Mouse (Mus musculus) limb, embryonic 14.5 days (tissue): ENCODE data around the gene Twf1. TPM values are rescaled to one million over a fixed set of nuclear protein-coding genes. Genes with fewer than 3 reads are reported as not detected.

Source experiments
- ATAC-seq: fragments of 200-750 bp; cut with Nextera tagmentation; 2 replicates; pipeline ENCODE4 v1.8.0; 2017; ENCODE audit warnings: low read depth, moderate number of reproducible peaks, moderate TSS enrichment; ENCODE audit not compliant: low FRiP score
- DNase-seq: peaks from one replicate; pipeline ENCODE4 v3.0.0-alpha.2; 2015; ENCODE audit warnings: low spot score
- H3K27ac ChIP-seq: fragments of 300-500 bp; sonication (generic); replicated peaks from 2 replicates; pipeline ENCODE4 v1.5.1; 2014; ENCODE audit warnings: low read depth, mild to moderate bottlenecking, low read length, moderate library complexity, mixed read lengths
- H3K27me3 ChIP-seq: fragments of 300-500 bp; sonication (generic); 2 replicates; pipeline ENCODE4 v1.6.1; 2014; ENCODE audit warnings: low read length, mixed read lengths; ENCODE audit not compliant: control insufficient read depth, insufficient read depth
- H3K36me3 ChIP-seq: fragments of 300-500 bp; sonication (generic); 2 replicates; pipeline ENCODE4 v1.6.1; 2014; ENCODE audit warnings: mild to moderate bottlenecking, low read length, moderate library complexity, mixed read lengths; ENCODE audit not compliant: control insufficient read depth, insufficient read depth
- H3K4me1 ChIP-seq: fragments of 300-500 bp; sonication (generic); 2 replicates; pipeline ENCODE4 v1.6.1; 2014; ENCODE audit warnings: antibody characterized with exemption, low read length, mixed read lengths; ENCODE audit not compliant: control insufficient read depth, insufficient read depth
- H3K4me2 ChIP-seq: fragments of 300-500 bp; sonication (generic); replicated peaks from 2 replicates; pipeline ENCODE4 v1.6.1; 2014; ENCODE audit warnings: low read depth, mild to moderate bottlenecking, low read length, moderate library complexity; ENCODE audit not compliant: severe bottlenecking
- H3K4me3 ChIP-seq: fragments of 300-500 bp; sonication (generic); replicated peaks from 2 replicates; pipeline ENCODE4 v1.5.1; 2014; ENCODE audit warnings: low read length
- H3K9ac ChIP-seq: fragments of 300-500 bp; sonication (generic); 2 replicates; pipeline ENCODE4 v1.6.1; 2014; ENCODE audit warnings: mild to moderate bottlenecking, low read depth, low read length, moderate library complexity; ENCODE audit not compliant: severe bottlenecking
- H3K9me3 ChIP-seq: fragments of 300-500 bp; sonication (generic); 2 replicates; pipeline ENCODE4 v1.6.1; 2016; ENCODE audit warnings: low read length; ENCODE audit not compliant: control insufficient read depth
- POLR2A ChIP-seq: fragments of 200-500 bp; IDR thresholded peaks from 2 replicates; pipeline ENCODE4 v1.8.0; 2012; ENCODE audit warnings: inconsistent platforms, mild to moderate bottlenecking, moderate library complexity, borderline replicate concordance; ENCODE audit not compliant: insufficient read depth, insufficient read length; ENCODE audit errors: extremely low read depth
- WGBS: fragments of 180-500 bp; shearing (Covaris S2); extraction: QIAGEN DNeasy Blood & Tissue Kit; methylation state at CpG from one replicate; pipeline ENCODE4 v1.1.7; 2014; 5-methylcytosine and 5-hydroxymethylcytosine counted together
- polyA plus RNA-seq, 2 experiments: library from polyadenylated mRNA; depleted of rRNA in 1 of 2; stranded (reverse) in 1 of 2; unstranded in 1 of 2; fragments of >200 nt; fragmentation: Nextera tagmentation in 1 of 2; extraction: Ambion mirVana in 1 of 2; gene quantifications; 2 replicates each; pipeline versions ENCODE4 v1.2.1 to v1.2.3; 2012 to 2014

Gene Twf1
- polyA plus RNA-seq, 2 experiments: 40.2 to 78.1 TPM

GRCm38 (mm10) chr15:94587826-94588715 is 1.6 kb downstream of the Twf1 start:
- Histone ChIP-seq H3K27me3 (no peaks in the 10 kb centered on the region), H3K4me1 (peaks cover 9% of the 10 kb centered on the region; the same call in 1 of the 2 replicates), H3K36me3 (peaks cover 29% of the 10 kb centered on the region), H3K27ac (no peak overlapping the region), H3K9me3 (no peaks in the 10 kb centered on the region), H3K4me3 (peak overlapping the region; percentile 92), H3K4me2 (peak overlapping the region; percentile 77), H3K9ac (0 out of 2 replicates have a peak overlapping the region, but pooled peaks have one; percentile 88)
- DNase-seq (no peak), ATAC-seq (no peak)
- TF ChIP-seq POLR2A: no peak
- WGBS: 58% methylated on average over 9 of the region's 9 CpGs

GRCm38 (mm10) chr15:94584738-94585137 is 5.0 kb downstream of the Twf1 start:
- ATAC-seq: no peak
- Histone ChIP-seq H3K27ac (no peak overlapping the region), H3K36me3 (peaks cover 60% of the 10 kb centered on the region), H3K9me3 (no peaks in the 10 kb centered on the region), H3K27me3 (no peaks in the 10 kb centered on the region), H3K4me3 (no peak overlapping the region), H3K4me1 (peaks cover 9% of the 10 kb centered on the region; the same call in 1 of the 2 replicates), H3K4me2 (no peak overlapping the region), H3K9ac (no peak overlapping the region)
- WGBS: 89% methylated on average over 4 of the region's 4 CpGs
- no peak for DNase-seq
- no peak for TF ChIP-seq POLR2A

DNA sequence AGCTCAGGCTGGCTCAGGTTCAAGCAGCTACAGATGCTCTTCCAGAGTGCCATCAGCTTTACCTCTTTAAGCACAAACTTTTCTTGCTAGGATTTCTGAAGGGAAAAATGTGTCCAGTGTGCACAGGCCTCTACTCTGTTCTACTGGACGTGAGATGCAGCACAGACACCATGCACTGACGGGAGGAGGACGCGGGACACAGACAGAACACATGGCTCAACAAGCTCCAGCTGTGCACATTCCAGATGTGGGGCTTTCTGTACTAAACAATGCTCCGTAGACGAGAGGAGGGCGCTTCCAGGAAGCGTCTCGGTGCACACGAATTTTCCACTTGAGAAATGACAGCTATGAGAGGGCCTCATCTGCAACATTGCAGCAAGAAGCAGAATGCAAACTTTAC is 6.5 kb downstream of the Twf1 start:
- no peak overlapping the region for H3K27ac ChIP-seq
- H3K4me1 ChIP-seq: peaks cover 5% of the 10 kb centered on the region; the same call in 1 of the 2 replicates
- H3K9me3 ChIP-seq: no peaks in the 10 kb centered on the region
- no peak overlapping the region for H3K4me3 ChIP-seq
- ATAC-seq (no peak), DNase-seq (no peak)
- no peak overlapping the region for H3K4me2 ChIP-seq
- no peak for TF ChIP-seq POLR2A
- H3K36me3 ChIP-seq: peaks cover 69% of the 10 kb centered on the region
- no peak overlapping the region for H3K9ac ChIP-seq
- WGBS: 78% methylated on average over 10 of the region's 10 CpGs
- H3K27me3 ChIP-seq: no peaks in the 10 kb centered on the region

- H3K36me3 ChIP-seq: peaks cover 71% of the 10 kb centered on the region
- ATAC-seq (no peak), DNase-seq (no peak)
- no peaks in the 10 kb centered on the region for H3K9me3 ChIP-seq
- no peak overlapping the region for H3K9ac ChIP-seq
- no peak overlapping the region for H3K27ac ChIP-seq
- no peaks in the 10 kb centered on the region for H3K27me3 ChIP-seq
- H3K4me1 ChIP-seq: no peaks in the 10 kb centered on the region
- TF ChIP-seq POLR2A: no peak
- WGBS: 47% methylated on average over 7 of the region's 7 CpGs
- no peak overlapping the region for H3K4me2 ChIP-seq
- H3K4me3 ChIP-seq: no peak overlapping the region
These were observed 7.6 kb downstream of the Twf1 start for GRCm38 (mm10) chr15:94582000-94582593.

GRCm38 (mm10) chr15:94574566-94575268 is 15.0 kb downstream of the Twf1 start:
- ATAC-seq: no peak
- no peak for DNase-seq
- TF ChIP-seq POLR2A: no peak
- Histone ChIP-seq H3K36me3 (peaks cover 11% of the 10 kb centered on the region), H3K27ac (no peak overlapping the region), H3K9ac (no peak overlapping the region), H3K9me3 (no peaks in the 10 kb centered on the region), H3K4me2 (no peak overlapping the region), H3K4me1 (no peaks in the 10 kb centered on the region), H3K27me3 (no peaks in the 10 kb centered on the region), H3K4me3 (no peak overlapping the region)
- 75% methylated on average over 4 of the region's 4 CpGs for WGBS
